Mouse (Mus musculus) brown adipose tissue, adult 24 weeks (tissue): ENCODE data around the gene Tsx. TPM values are rescaled to one million over a fixed set of nuclear protein-coding genes. Genes with fewer than 3 reads are reported as not detected.

Source experiments
- H3K27ac ChIP-seq: fragments of 200-500 bp; replicated peaks from 2 replicates; pipeline ENCODE4 v1.5.1; 2012; ENCODE audit warnings: low read depth, mild to moderate bottlenecking, low read length
- H3K4me1 ChIP-seq: fragments of 200-500 bp; 2 replicates; pipeline ENCODE4 v1.6.1; 2012; ENCODE audit warnings: low read length, mixed read lengths; ENCODE audit not compliant: control insufficient read depth, insufficient read depth, insufficient read length
- H3K4me3 ChIP-seq: fragments of 200-500 bp; 2 replicates; pipeline ENCODE4 v1.5.1; 2012; ENCODE audit warnings: low read depth, mild to moderate bottlenecking, low read length, moderate library complexity; ENCODE audit not compliant: insufficient read depth
- polyA plus RNA-seq: library from polyadenylated mRNA; stranded (reverse); fragments of >200 nt; gene quantifications from 2 replicates; pipeline ENCODE4 v1.2.4, GENCODE M21; 2012; ENCODE audit not compliant: missing spikeins, insufficient read depth, insufficient read length

Gene Tsx
- polyA plus RNA-seq: not detected in 2 replicates

DNA sequence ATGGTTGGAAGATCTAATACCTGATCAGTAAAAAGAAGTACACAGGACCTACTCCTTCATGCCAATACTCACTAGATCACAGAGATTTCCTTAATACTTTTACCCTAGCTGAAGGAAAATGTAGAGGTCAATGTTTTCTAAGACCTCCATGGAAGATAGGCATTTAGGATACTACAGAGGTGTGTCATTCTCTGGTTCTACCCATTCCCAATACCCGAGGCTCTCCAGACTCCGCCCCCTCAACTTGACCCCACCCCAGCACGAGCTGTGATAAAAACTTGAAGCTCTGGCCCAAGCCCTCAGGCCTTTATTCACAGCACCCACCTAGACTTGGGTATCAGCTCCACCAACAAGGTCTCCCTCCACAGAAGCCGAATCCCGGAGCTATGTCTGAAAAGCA is at the start of gene Tsx:
Gene Tsx, plus strand, starts transcription at position 301 of the 400 bp plus-strand sequence.
- Histone ChIP-seq H3K27ac (no peak within 1 kb of the TSS), H3K4me1 (no peaks in the 10 kb centered on the region), H3K4me3 (no peak within 1 kb of the TSS)

DNA sequence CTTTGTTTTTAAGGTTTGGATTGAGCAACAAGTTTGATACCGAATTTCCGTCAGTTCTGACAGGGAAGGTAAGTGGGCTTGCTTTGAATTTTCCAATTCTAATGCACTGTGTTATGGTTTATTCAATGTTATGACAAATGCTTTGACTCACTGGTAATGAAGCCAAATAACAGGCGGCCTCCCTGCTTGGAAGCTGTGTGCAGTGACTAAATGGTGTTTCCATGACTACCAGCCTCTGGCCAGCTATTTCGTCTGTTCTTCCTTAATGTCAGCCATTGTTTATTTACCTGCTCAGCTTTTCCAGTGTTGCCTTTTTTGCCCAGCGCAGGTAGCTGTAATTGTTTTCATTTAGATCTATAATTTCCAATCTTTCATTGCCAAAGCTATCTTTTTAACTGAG is 48.1 kb upstream of the Tsx start:
- no peaks in the 10 kb centered on the region for H3K4me1 ChIP-seq
- no peak overlapping the region for H3K27ac ChIP-seq
- no peak overlapping the region for H3K4me3 ChIP-seq

GRCm38 (mm10) chrX:103368650-103369049 is 45.6 kb upstream of the Tsx start:
- H3K27ac ChIP-seq: no peak overlapping the region
- H3K4me3 ChIP-seq: no peak overlapping the region
- no peaks in the 10 kb centered on the region for H3K4me1 ChIP-seq

DNA sequence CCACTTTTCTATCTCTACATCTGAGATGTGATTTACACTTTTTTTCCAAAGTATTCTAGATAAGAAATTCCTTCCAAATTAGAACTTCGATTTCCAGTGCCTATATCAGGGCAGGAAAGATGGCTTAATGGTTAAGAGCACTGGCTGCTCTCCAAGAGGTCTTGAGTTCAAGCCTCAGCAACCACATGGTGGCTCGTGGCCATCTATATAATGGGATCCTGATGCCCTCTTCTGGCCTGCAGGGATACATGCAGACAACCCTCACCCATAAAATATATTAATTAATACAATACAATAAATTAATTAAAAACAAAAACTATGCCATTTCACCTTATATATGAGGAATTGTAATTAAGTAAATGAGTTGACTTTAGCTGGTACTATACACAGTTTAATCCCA is 43.0 kb upstream of the Tsx start:
- no peak overlapping the region for H3K4me3 ChIP-seq
- no peak overlapping the region for H3K27ac ChIP-seq

GRCm38 (mm10) chrX:103371627-103372026 is 42.6 kb upstream of the Tsx start:
- no peak overlapping the region for H3K27ac ChIP-seq
- H3K4me3 ChIP-seq: no peak overlapping the region
- no peaks in the 10 kb centered on the region for H3K4me1 ChIP-seq

More for the DNA sequence above, 43.0 kb upstream of the Tsx start:
- no peaks in the 10 kb centered on the region for H3K4me1 ChIP-seq

GRCm38 (mm10) chrX:103374250-103374649 is 40.0 kb upstream of the Tsx start:
- no peak overlapping the region for H3K4me3 ChIP-seq
- no peaks in the 10 kb centered on the region for H3K4me1 ChIP-seq
- no peak overlapping the region for H3K27ac ChIP-seq

- Histone ChIP-seq H3K4me1 (no peaks in the 10 kb centered on the region), H3K27ac (no peak overlapping the region), H3K4me3 (no peak overlapping the region)
Observed at GRCm38 (mm10) chrX:103384528-103384927, 29.7 kb upstream of the Tsx start.

GRCm38 (mm10) chrX:103388131-103388530 is 26.1 kb upstream of the Tsx start:
- no peak overlapping the region for H3K27ac ChIP-seq

DNA sequence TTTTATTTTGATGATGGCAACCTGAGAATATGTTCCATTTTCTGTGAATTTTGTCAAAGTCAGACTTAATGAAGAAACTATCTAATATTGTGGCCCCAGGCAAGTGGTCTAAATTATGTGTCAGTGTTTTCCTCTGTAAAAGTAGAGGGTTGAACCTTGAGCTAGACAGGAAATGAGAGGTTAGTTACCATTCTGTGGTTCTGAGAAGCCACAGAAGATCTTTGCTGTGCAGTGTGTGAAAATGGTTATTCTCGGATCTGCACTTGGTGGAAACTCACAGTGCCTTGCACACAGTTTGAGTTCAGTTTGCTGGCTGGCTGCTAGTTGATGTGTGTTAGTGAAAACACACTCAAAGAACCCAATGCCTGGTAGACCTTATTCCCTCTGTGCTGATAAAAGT is 20.4 kb upstream of the Tsx start:
- Histone ChIP-seq H3K4me3 (no peak overlapping the region), H3K27ac (no peak overlapping the region)

More at GRCm38 (mm10) chrX:103388131-103388530, 26.1 kb upstream of the Tsx start:
- H3K4me3 ChIP-seq: no peak overlapping the region
- no peaks in the 10 kb centered on the region for H3K4me1 ChIP-seq

GRCm38 (mm10) chrX:103405021-103405420 is 9.2 kb upstream of the Tsx start:
- H3K4me1 ChIP-seq: no peaks in the 10 kb centered on the region
- no peak overlapping the region for H3K27ac ChIP-seq
- H3K4me3 ChIP-seq: no peak overlapping the region

More for the DNA sequence above, 20.4 kb upstream of the Tsx start:
- no peaks in the 10 kb centered on the region for H3K4me1 ChIP-seq

DNA sequence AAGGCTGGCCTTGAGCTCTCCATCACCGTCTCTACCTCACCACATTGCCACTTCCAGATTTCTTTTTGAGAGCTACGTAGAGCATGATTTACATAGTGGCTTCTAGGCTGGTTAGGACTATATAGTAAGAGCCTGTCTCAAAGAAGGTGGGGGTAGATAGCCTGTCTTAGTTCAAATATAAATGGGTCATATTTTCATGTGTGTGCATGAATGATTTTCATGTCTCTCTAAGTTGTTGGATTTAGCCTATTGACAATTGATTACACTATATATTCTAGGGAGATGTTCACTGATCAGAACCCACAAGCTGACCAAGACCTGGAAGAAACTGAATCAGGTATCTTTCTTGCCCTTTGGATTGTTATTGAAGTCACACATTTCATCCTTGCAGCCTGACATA is 7.4 kb downstream of the Tsx start, which contains the start of gene Gm26992:
Gene Gm26992, plus strand, starts transcription at position 301 of the 400 bp plus-strand sequence.
- H3K4me1 ChIP-seq: no peaks in the 10 kb centered on the region
- no peak within 1 kb of the TSS for H3K27ac ChIP-seq
- no peak within 1 kb of the TSS for H3K4me3 ChIP-seq

DNA sequence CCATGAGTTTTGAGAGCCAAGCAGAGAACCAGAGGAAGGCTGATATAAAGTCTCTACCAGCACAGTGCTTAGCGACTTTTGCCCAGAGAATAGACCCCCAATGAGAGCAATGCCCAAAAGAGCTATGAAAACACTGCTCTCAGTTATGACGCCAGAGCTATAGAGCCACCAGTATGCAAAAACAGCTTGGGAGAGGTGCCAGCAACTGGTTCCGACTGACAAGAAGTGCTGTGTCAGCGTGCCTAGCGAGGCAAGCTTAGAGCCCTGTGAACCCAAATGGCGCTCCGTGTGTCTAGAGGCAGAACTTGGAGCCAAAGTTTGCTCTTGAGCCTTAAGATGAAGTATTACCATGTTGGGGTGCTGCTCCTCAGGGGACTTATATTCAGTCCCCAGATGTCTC is 13.4 kb downstream of the Tsx start:
- Histone ChIP-seq H3K27ac (no peak overlapping the region), H3K4me3 (no peak overlapping the region), H3K4me1 (no peaks in the 10 kb centered on the region)

GRCm38 (mm10) chrX:103432293-103432692 is 18.0 kb downstream of the Tsx start:
- H3K4me1 ChIP-seq: no peaks in the 10 kb centered on the region
- H3K27ac ChIP-seq: no peak overlapping the region
- no peak overlapping the region for H3K4me3 ChIP-seq

DNA sequence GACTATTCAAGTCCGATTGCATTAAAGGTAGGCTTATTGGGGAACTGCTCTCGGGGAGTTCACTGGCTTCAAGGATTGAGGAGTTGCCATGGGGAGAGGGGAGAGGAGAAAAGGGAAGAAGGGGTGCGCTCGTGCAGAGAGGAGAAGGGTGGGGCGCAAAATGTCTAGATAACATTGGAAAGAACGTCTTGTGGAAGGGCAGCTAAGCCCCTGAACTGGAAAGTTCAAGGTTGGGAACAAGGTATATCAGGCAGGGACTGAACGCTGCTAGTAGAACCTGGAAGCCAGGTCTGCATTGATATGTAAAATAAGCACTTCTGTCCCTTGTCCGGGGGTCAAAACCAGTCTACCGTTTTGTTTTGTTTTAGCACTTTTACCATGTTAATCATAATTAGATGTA is 23.8 kb downstream of the Tsx start:
- Histone ChIP-seq H3K4me3 (no peak overlapping the region), H3K4me1 (no peaks in the 10 kb centered on the region), H3K27ac (no peak overlapping the region)

- no peak overlapping the region for H3K4me3 ChIP-seq
- H3K27ac ChIP-seq: no peak overlapping the region
- no peaks in the 10 kb centered on the region for H3K4me1 ChIP-seq
Observed at GRCm38 (mm10) chrX:103440803-103441202, 26.5 kb downstream of the Tsx start.

- H3K27ac ChIP-seq: no peak overlapping the region
- H3K4me1 ChIP-seq: no peaks in the 10 kb centered on the region
- no peak overlapping the region for H3K4me3 ChIP-seq
Observed at GRCm38 (mm10) chrX:103443755-103444154, 29.5 kb downstream of the Tsx start.
